Mouse (Mus musculus): ENCODE measurements around the gene Tmem131.

DNA sequence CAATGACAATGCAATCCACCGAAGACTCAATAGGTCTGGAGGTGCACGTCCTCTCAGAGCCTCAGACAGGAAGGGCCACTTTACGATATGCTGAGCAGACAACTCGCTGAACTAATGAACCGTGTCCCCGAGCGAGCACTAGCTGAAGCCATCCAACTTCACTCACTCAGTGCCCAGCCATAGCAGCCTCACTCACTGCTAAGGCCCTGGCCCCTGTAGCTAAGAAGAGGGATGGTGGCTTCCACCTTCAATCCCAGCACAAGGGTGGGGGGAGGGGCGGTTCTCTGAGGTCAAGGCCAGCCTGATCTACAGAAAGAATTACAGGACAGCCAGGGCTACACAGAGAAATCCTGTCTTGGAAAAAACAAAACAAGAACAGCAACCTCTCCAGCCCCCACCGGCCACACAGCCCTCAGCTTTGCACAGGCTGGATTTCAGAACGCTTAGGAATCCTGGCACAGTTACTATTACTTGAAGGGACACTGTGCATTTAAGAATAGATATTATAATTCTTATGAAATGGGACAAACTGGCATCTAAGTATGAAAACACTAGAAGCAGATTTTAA is 89.2 kb downstream of the Tmem131 start:
- TF ChIP-seq CTCF (IDR thresholded peaks at IDR 0.05; ENCODE audit: borderline replicate concordance, insufficient read depth, low read length) = no peak
- TF ChIP-seq POLR2A (IDR thresholded peaks at IDR 0.05; ENCODE audit: low read depth, low read length) = no peak
